ENCODE assay signal across 21 mouse cellular contexts in genomic region chr13:100141646-100142314, GRCm38 (mm10). TPM values are rescaled to one million over a fixed set of nuclear protein-coding genes. Genes with fewer than 3 reads are reported as not detected.
A peak's percentile ranks its signal among the peaks of the same experiment; 100 is the strongest.
DNase-seq lines count a peak whose midpoint lies in the region; ATAC-seq lines count a peak whose summit lies in the region.
"Had no signal": no experiment of that assay in that cellular context is flagged by ENCODE, and none has a peak within 500 bp of the region (broad histone marks: within the 10 kb centered on the region; RNA-seq: fewer than 3 reads in every experiment).

No protein-coding gene starts in this region.

- no peak overlapping the region for H3K9ac ChIP-seq in liver, embryonic 11.5 days (ENCODE audit: low read depth, low read length)
- H3K9ac ChIP-seq: embryonic facial prominence, embryonic 12.5 days; forebrain, embryonic 15.5 days; heart, embryonic 12.5 days; hindbrain, embryonic 14.5 days; intestine, embryonic 15.5 days had no signal

- no peak overlapping the region for H3K4me2 ChIP-seq in liver, embryonic 11.5 days
- H3K4me2 ChIP-seq: embryonic facial prominence, embryonic 12.5 days; forebrain, embryonic 15.5 days; heart, embryonic 12.5 days; hindbrain, embryonic 14.5 days; intestine, embryonic 15.5 days had no signal

- H3K9me3 ChIP-seq in liver, embryonic 11.5 days (ENCODE audit: control insufficient read depth, low read length) = no peaks in the 10 kb centered on the region
- H3K9me3 ChIP-seq: embryonic facial prominence, embryonic 12.5 days; forebrain, embryonic 15.5 days; G1E; heart, embryonic 12.5 days; hindbrain, embryonic 10.5 days; intestine, embryonic 15.5 days had no signal

- DNase-seq in layer of hippocampus, adult 9-11 months = peak; percentile 22
- no peak for DNase-seq in layer of hippocampus, postnatal 10 days (ENCODE audit: low spot score in 2 of 2)
- peak; percentile 16 for DNase-seq in ZHBTc4 (ENCODE audit: low read depth, low spot score)
- DNase-seq in urinary bladder, postnatal 25 days (ENCODE audit: low spot score) = no peak
- no peak for DNase-seq in liver, embryonic 11.5 days (ENCODE audit: low spot score)
- DNase-seq in kidney, postnatal 10 days = no peak
- DNase-seq: adrenal gland, postnatal 14 days; B cell, adult 2 months; cerebellum, adult 8-10 months; cerebellum, postnatal 14 days; gastrocnemius, postnatal 14 days had no signal

- WGBS in liver, embryonic 11.5 days = 79% methylated on average over 8 of the region's 8 CpGs

- peaks cover 14% of the 10 kb centered on the region for H3K36me3 ChIP-seq in liver, embryonic 11.5 days (ENCODE audit: control insufficient read depth, insufficient read depth, low read length)

- ATAC-seq in megakaryocyte, adult 5-6 weeks (ENCODE audit: poor library complexity, severe bottlenecking) = peak; percentile 89
- ATAC-seq in liver, embryonic 11.5 days (replicated peaks; ENCODE audit: low FRiP score) = no peak
- ATAC-seq: activated CD4-positive, CD25-positive, alpha-beta regulatory T cell, adult 4 months; CD4-positive, CD25-positive, alpha-beta regulatory T cell, adult 4 months; forebrain, embryonic 15.5 days; intestine, embryonic 15.5 days had no signal

- no peak overlapping the region for H3K27ac ChIP-seq in liver, embryonic 11.5 days (ENCODE audit: low read depth, low read length)
- H3K27ac ChIP-seq: embryonic facial prominence, embryonic 12.5 days; forebrain, embryonic 15.5 days; hindbrain, embryonic 10.5 days; hindbrain, embryonic 14.5 days; intestine, embryonic 15.5 days had no signal

- no peaks in the 10 kb centered on the region for H3K4me1 ChIP-seq in liver, embryonic 11.5 days (replicated peaks; ENCODE audit: control insufficient read depth, insufficient read depth, low read length)
- H3K4me1 ChIP-seq: embryonic facial prominence, embryonic 12.5 days; forebrain, embryonic 15.5 days; heart, embryonic 12.5 days; hindbrain, embryonic 10.5 days; intestine, embryonic 15.5 days had no signal

- no peaks in the 10 kb centered on the region for H3K27me3 ChIP-seq in liver, embryonic 11.5 days (replicated peaks; ENCODE audit: control insufficient read depth, insufficient read depth, low read length)
- H3K27me3 ChIP-seq: embryonic facial prominence, embryonic 12.5 days; forebrain, embryonic 15.5 days; heart, embryonic 12.5 days; intestine, embryonic 15.5 days had no signal

- H3K4me3 ChIP-seq in liver, embryonic 11.5 days (ENCODE audit: low read depth, low read length) = no peak overlapping the region
- H3K4me3 ChIP-seq: embryonic facial prominence, embryonic 12.5 days; forebrain, embryonic 15.5 days; heart, embryonic 12.5 days; hindbrain, embryonic 10.5 days; intestine, embryonic 15.5 days had no signal

RNA-seq across cellular contexts. Expression of gene Smn1, which starts 17.1 kb away (rescaled TPM):
- total RNA-seq in layer of hippocampus, postnatal 10 days (2021) = 10 to 100 TPM; 39.3 to 45.0 TPM
- 54.1 and 59.9 TPM in 2 replicates for total RNA-seq in megakaryocyte, adult 5-6 weeks (2015)
- 31.2 and 44.4 TPM in 2 replicates for total RNA-seq in megakaryocyte, adult 5-6 weeks (2017)
- 79.2 and 80.9 TPM in 2 replicates for polyA plus RNA-seq in liver, embryonic 11.5 days (2014; fragmentation: Nextera tagmentation; extraction: Ambion mirVana)

RNA-seq across cellular contexts. Expression of gene Serf1, which starts 34.0 kb away (rescaled TPM):
- total RNA-seq in layer of hippocampus, postnatal 10 days (2021) = 10 to 100 TPM; 49.2 to 63.3 TPM
- total RNA-seq in megakaryocyte, adult 5-6 weeks (2015) = 4.1 and 7.5 TPM in 2 replicates
- total RNA-seq in megakaryocyte, adult 5-6 weeks (2017) = 4.2 and 4.9 TPM in 2 replicates
- polyA plus RNA-seq in liver, embryonic 11.5 days (2014; fragmentation: Nextera tagmentation; extraction: Ambion mirVana) = 63.8 and 66.1 TPM in 2 replicates

RNA-seq across cellular contexts. Expression of gene Bdp1, which starts 37.9 kb away (rescaled TPM):
- total RNA-seq in layer of hippocampus, postnatal 10 days (2021) = 10 to 100 TPM; 33.4 to 35.3 TPM
- 30.6 and 34.8 TPM in 2 replicates for total RNA-seq in megakaryocyte, adult 5-6 weeks (2015)
- total RNA-seq in megakaryocyte, adult 5-6 weeks (2017) = 46.1 and 51.8 TPM in 2 replicates
- polyA plus RNA-seq in liver, embryonic 11.5 days (2014; fragmentation: Nextera tagmentation; extraction: Ambion mirVana) = 22.7 and 27.2 TPM in 2 replicates

Comparison
In these comparisons a context has a peak if more than half of its experiments do, and no peak if none do; other contexts are left out.
1. DNase-seq: peak in layer of hippocampus, adult 9-11 months (single experiment) and ZHBTc4 (single experiment); none in layer of hippocampus, postnatal 10 days (0 of 2), urinary bladder, postnatal 25 days (single experiment), liver, embryonic 11.5 days (single experiment) and kidney, postnatal 10 days (single experiment).
2. RNA of gene Serf1, which starts 34.0 kb away (total RNA-seq): 49.2 to 63.3 TPM in layer of hippocampus, postnatal 10 days; 4.1 to 7.5 TPM in megakaryocyte, adult 5-6 weeks; every median in the first group is over 4 times any median in the second.